8 mouse cellular contexts compared by ENCODE assay signal in genomic region chr10:119065133-119065817, GRCm38 (mm10).
DNase-seq lines count a peak whose midpoint lies in the region; ATAC-seq and TF ChIP-seq lines count a peak whose summit lies in the region.

No protein-coding gene starts in this region.

- H3K9me3 ChIP-seq in embryonic facial prominence, embryonic 13.5 days, result no peaks in the 10 kb centered on the region
- 0 out of 2 replicates have a peak, but pooled peaks cover 3% of the 10 kb centered on the region for H3K9me3 ChIP-seq in heart, embryonic 11.5 days (replicated peaks; ENCODE audit: control insufficient read depth, low read length)
- H3K9me3 ChIP-seq in liver, embryonic 15.5 days (replicated peaks), result no peaks in the 10 kb centered on the region
- no peaks in the 10 kb centered on the region for H3K9me3 ChIP-seq in neural tube, embryonic 15.5 days (replicated peaks)

- H3K4me1 ChIP-seq in embryonic facial prominence, embryonic 13.5 days, result peaks cover 10% of the 10 kb centered on the region; the same call in 1 of the 2 replicates
- H3K4me1 ChIP-seq in heart, embryonic 11.5 days (ENCODE audit: control insufficient read depth, insufficient read depth, low read length), result peaks cover 19% of the 10 kb centered on the region
- H3K4me1 ChIP-seq in kidney, adult 2 months (ENCODE audit: control insufficient read depth, insufficient read depth, low read length), result no peaks in the 10 kb centered on the region
- H3K4me1 ChIP-seq in liver, embryonic 15.5 days (replicated peaks), result peaks cover 20% of the 10 kb centered on the region
- H3K4me1 ChIP-seq in neural tube, embryonic 15.5 days, result peaks cover 9% of the 10 kb centered on the region

- TF ChIP-seq POLR2A in kidney, adult 2 months (IDR thresholded peaks at IDR 0.05; ENCODE audit: low read depth, low read length), result no peak

- WGBS in embryonic facial prominence, embryonic 13.5 days, result 43% methylated on average over 23 of the region's 23 CpGs
- 40% methylated on average over 23 of the region's 23 CpGs for WGBS in heart, embryonic 11.5 days (ENCODE audit: insufficient replicate concordance)
- 19% methylated on average over 23 of the region's 23 CpGs for WGBS in kidney, adult 2 months
- WGBS in liver, embryonic 15.5 days (ENCODE audit: insufficient replicate concordance), result 41% methylated on average over 23 of the region's 23 CpGs
- WGBS in neural tube, embryonic 15.5 days, result 38% methylated on average over 23 of the region's 23 CpGs

- no peak overlapping the region for H3K27ac ChIP-seq in embryonic facial prominence, embryonic 13.5 days
- peak overlapping the region; percentile 72 for H3K27ac ChIP-seq in heart, embryonic 11.5 days (ENCODE audit: low read depth, low read length)
- no peak overlapping the region for H3K27ac ChIP-seq in kidney, adult 2 months (ENCODE audit: insufficient read depth, low read depth, low read length)
- no peak overlapping the region for H3K27ac ChIP-seq in liver, embryonic 15.5 days (replicated peaks)
- no peak overlapping the region for H3K27ac ChIP-seq in neural tube, embryonic 15.5 days (replicated peaks)

- no peak overlapping the region for H3K4me3 ChIP-seq in embryonic facial prominence, embryonic 13.5 days
- H3K4me3 ChIP-seq in heart, embryonic 11.5 days (ENCODE audit: low read depth, low read length), result no peak overlapping the region
- H3K4me3 ChIP-seq in kidney, adult 2 months (ENCODE audit: insufficient read depth, low read depth, low read length), result no peak overlapping the region
- no peak overlapping the region for H3K4me3 ChIP-seq in liver, embryonic 15.5 days (replicated peaks)
- H3K4me3 ChIP-seq in neural tube, embryonic 15.5 days (replicated peaks), result no peak overlapping the region

- no peaks in the 10 kb centered on the region for H3K36me3 ChIP-seq in embryonic facial prominence, embryonic 13.5 days
- H3K36me3 ChIP-seq in heart, embryonic 11.5 days (ENCODE audit: control insufficient read depth, insufficient read depth, low read length), result no peaks in the 10 kb centered on the region
- H3K36me3 ChIP-seq in kidney, adult 2 months (ENCODE audit: control insufficient read depth, insufficient read depth, low read length), result no peaks in the 10 kb centered on the region
- no peaks in the 10 kb centered on the region for H3K36me3 ChIP-seq in liver, embryonic 15.5 days (replicated peaks)
- H3K36me3 ChIP-seq in neural tube, embryonic 15.5 days, result no peaks in the 10 kb centered on the region

- H3K27me3 ChIP-seq in embryonic facial prominence, embryonic 13.5 days, result no peaks in the 10 kb centered on the region
- H3K27me3 ChIP-seq in heart, embryonic 11.5 days (ENCODE audit: control insufficient read depth, insufficient read depth, low read length), result no peaks in the 10 kb centered on the region
- H3K27me3 ChIP-seq in kidney, adult 2 months (replicated peaks; ENCODE audit: control insufficient read depth, insufficient read depth, low read length), result no peaks in the 10 kb centered on the region
- no peaks in the 10 kb centered on the region for H3K27me3 ChIP-seq in liver, embryonic 15.5 days
- no peaks in the 10 kb centered on the region for H3K27me3 ChIP-seq in neural tube, embryonic 15.5 days (replicated peaks)

- DNase-seq in urinary bladder, postnatal 14 days (ENCODE audit: low spot score), result peak; percentile 16
- DNase-seq in urinary bladder, postnatal 25 days (ENCODE audit: low spot score), result no peak
- DNase-seq in kidney, adult 2 months, result peak; percentile 93
- no peak for DNase-seq in urinary bladder, adult 2 months (ENCODE audit: low spot score)

- TF ChIP-seq CTCF in kidney, adult 2 months (conservative IDR thresholded peaks at IDR 0.05; ENCODE audit: insufficient read depth, insufficient read length, low read depth, low read length), result no peak

- H3K9ac ChIP-seq in embryonic facial prominence, embryonic 13.5 days, result no peak overlapping the region
- peak overlapping the region; percentile 16; the same call in 1 of the 2 replicates for H3K9ac ChIP-seq in heart, embryonic 11.5 days (ENCODE audit: low read depth, low read length)
- no peak overlapping the region for H3K9ac ChIP-seq in liver, embryonic 15.5 days
- H3K9ac ChIP-seq in neural tube, embryonic 15.5 days (replicated peaks), result no peak overlapping the region

- peak overlapping the region; percentile 37; the same call in 1 of the 2 replicates for H3K4me2 ChIP-seq in embryonic facial prominence, embryonic 13.5 days
- peak overlapping the region; percentile 31; the same call in 1 of the 2 replicates for H3K4me2 ChIP-seq in heart, embryonic 11.5 days
- H3K4me2 ChIP-seq in liver, embryonic 15.5 days, result peak overlapping the region; percentile 25
- H3K4me2 ChIP-seq in neural tube, embryonic 15.5 days, result peak overlapping the region; percentile 39

- no peak for ATAC-seq in embryonic facial prominence, embryonic 13.5 days (ENCODE audit: insufficient number of reproducible peaks, insufficient read depth, low FRiP score, low TSS enrichment, low read depth)
- peak; percentile 88 for ATAC-seq in heart, embryonic 11.5 days (replicated peaks; ENCODE audit: insufficient number of reproducible peaks, low FRiP score, low TSS enrichment)
- ATAC-seq in liver, embryonic 15.5 days (ENCODE audit: insufficient read depth), result peak; percentile 83
- peak; percentile 75; the same call in 1 of the 2 replicates for ATAC-seq in neural tube, embryonic 15.5 days (ENCODE audit: low FRiP score)

Comparison
In these comparisons a context has a peak if more than half of its experiments do, and no peak if none do; other contexts are left out.
1. DNase-seq: peak in urinary bladder, postnatal 14 days (single experiment) and kidney, adult 2 months (single experiment); none in urinary bladder, postnatal 25 days (single experiment) and urinary bladder, adult 2 months (single experiment).
2. Peak in every context shown above with its lines, with median percentiles within 50 percentile points of each other: H3K4me2 ChIP-seq.